Mouse (Mus musculus) cerebellum, adult (tissue): ENCODE results near the gene Pnpla2.

Experiments used
- ATAC-seq: cut with Nextera tagmentation; 2 replicates; pipeline ENCODE4 v1.9.2; 2017; ENCODE audit warnings: mild to moderate bottlenecking, moderate library complexity, mixed read lengths; ENCODE audit not compliant: insufficient number of reproducible peaks, low FRiP score, low TSS enrichment

The Pnpla2 gene

GRCm38 (mm10) chr7:141480842-141481497 is 26.0 kb downstream of the Pnpla2 start:
- ATAC-seq = peak; percentile 32

GRCm38 (mm10) chr7:141481498-141482401 is 26.8 kb downstream of the Pnpla2 start:
- no peak; the same call in 1 of the 2 replicates for ATAC-seq

GRCm38 (mm10) chr7:141482531-141483024 is 27.6 kb downstream of the Pnpla2 start:
- no peak for ATAC-seq

GRCm38 (mm10) chr7:141483114-141483653 is 28.2 kb downstream of the Pnpla2 start:
- no peak for ATAC-seq

- ATAC-seq = no peak
These were observed 29.5 kb downstream of the Pnpla2 start for GRCm38 (mm10) chr7:141484186-141485120.

GRCm38 (mm10) chr7:141485186-141485585 is 30.2 kb downstream of the Pnpla2 start:
- no peak for ATAC-seq

- ATAC-seq = peak; percentile 47; the same call in 1 of the 2 replicates
These were observed 30.6 kb downstream of the Pnpla2 start for GRCm38 (mm10) chr7:141485606-141486005.

GRCm38 (mm10) chr7:141486239-141486638 is 31.2 kb downstream of the Pnpla2 start:
- no peak for ATAC-seq

GRCm38 (mm10) chr7:141487141-141487540 is 32.1 kb downstream of the Pnpla2 start:
- ATAC-seq = no peak

GRCm38 (mm10) chr7:141491151-141491550 is 36.2 kb downstream of the Pnpla2 start:
- ATAC-seq = no peak

- peak; percentile 28; the same call in 1 of the 2 replicates for ATAC-seq
These were observed 37.7 kb downstream of the Pnpla2 start for GRCm38 (mm10) chr7:141492738-141493137.

- ATAC-seq = no peak
These were observed 38.7 kb downstream of the Pnpla2 start for GRCm38 (mm10) chr7:141493729-141494128.

- ATAC-seq = no peak
These were observed 40.4 kb downstream of the Pnpla2 start for GRCm38 (mm10) chr7:141495379-141495778.

GRCm38 (mm10) chr7:141495940-141496339 is 40.9 kb downstream of the Pnpla2 start:
- no peak for ATAC-seq

- no peak for ATAC-seq
These were observed 42.6 kb downstream of the Pnpla2 start for GRCm38 (mm10) chr7:141497600-141497999.

GRCm38 (mm10) chr7:141501820-141502555 is 47.0 kb downstream of the Pnpla2 start:
- ATAC-seq = no peak

GRCm38 (mm10) chr7:141502556-141502905 is 47.5 kb downstream of the Pnpla2 start:
- peak; percentile 61; the same call in 1 of the 2 replicates for ATAC-seq

- ATAC-seq = no peak
These were observed 51.3 kb downstream of the Pnpla2 start for GRCm38 (mm10) chr7:141506278-141506677.

GRCm38 (mm10) chr7:141508160-141508559 is 53.2 kb downstream of the Pnpla2 start:
- no peak for ATAC-seq
